Mouse (Mus musculus) CH12.LX (cell line): ENCODE measurements around the gene Tubd1.

ENCODE experiments used
- CHD2 ChIP-seq: IDR thresholded peaks from 2 replicates; pipeline ENCODE4 v1.6.1; 2011; ENCODE audit warnings: low read length, improper control_type of control experiment
- CTCF ChIP-seq, 2 experiments: IDR thresholded peaks in 1 of 2; conservative IDR thresholded peaks in 1 of 2; 2 replicates each; pipeline ENCODE4 v1.5.1; 2011 to 2012; ENCODE audit warnings: low read depth in 2 of 2, low read length in 2 of 2, improper control_type of control experiment in 1 of 2, inconsistent platforms in 1 of 2, mild to moderate bottlenecking in 1 of 2, moderate library complexity in 1 of 2
- E2F4 ChIP-seq: IDR thresholded peaks from 2 replicates; pipeline ENCODE4 v1.6.1; 2011; ENCODE audit warnings: low read depth, low read length, improper control_type of control experiment; ENCODE audit not compliant: insufficient replicate concordance
- EP300 ChIP-seq: IDR thresholded peaks from 2 replicates; pipeline ENCODE4 v1.6.1; 2011; ENCODE audit warnings: low read length, improper control_type of control experiment
- NRF1 ChIP-seq: IDR thresholded peaks from 2 replicates; pipeline ENCODE4 v1.6.1; 2014; ENCODE audit warnings: low read depth, mild to moderate bottlenecking, inconsistent platforms, low read length, improper control_type of control experiment, moderate library complexity
- POLR2A ChIP-seq: IDR thresholded peaks from 2 replicates; pipeline ENCODE4 v1.6.1; 2011; ENCODE audit warnings: low read depth, mild to moderate bottlenecking, improper control_type of control experiment, low read length
- RAD21 ChIP-seq: IDR thresholded peaks from 2 replicates; pipeline ENCODE4 v1.6.1; 2011; ENCODE audit warnings: low read depth, mild to moderate bottlenecking, low read length, improper control_type of control experiment, moderate library complexity
- UBTF ChIP-seq: IDR thresholded peaks from 2 replicates; pipeline ENCODE4 v1.6.1; 2012; ENCODE audit warnings: low read depth, mild to moderate bottlenecking, inconsistent platforms, low read length, improper control_type of control experiment, moderate library complexity
- ZKSCAN1 ChIP-seq: IDR thresholded peaks from 2 replicates; pipeline ENCODE4 v1.6.1; 2012; ENCODE audit warnings: low read depth, inconsistent platforms, low read length, improper control_type of control experiment, borderline replicate concordance
- ZNF384 ChIP-seq: IDR thresholded peaks from 2 replicates; pipeline ENCODE4 v1.6.1; 2012; ENCODE audit warnings: low read depth, low read length, improper control_type of control experiment, inconsistent platforms

DNA sequence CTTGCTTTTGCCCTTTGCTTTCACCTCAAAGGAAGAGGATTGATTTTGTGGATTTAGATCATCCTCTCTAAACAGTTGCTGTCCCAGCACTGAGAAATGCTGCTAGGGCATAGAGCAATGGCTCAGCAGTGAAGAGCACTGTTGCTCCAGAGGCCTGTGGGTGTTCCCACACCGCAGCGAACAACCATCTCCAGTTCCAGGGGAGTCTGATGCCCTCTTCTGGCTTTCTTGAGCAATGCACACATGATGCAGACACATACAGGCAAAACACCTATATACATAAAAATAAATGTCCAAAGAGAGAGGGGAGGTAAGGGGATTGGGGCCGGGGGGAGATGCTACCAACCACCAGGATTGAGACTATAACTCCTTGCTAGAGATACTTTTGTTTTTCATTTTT lies 46.9 kb upstream of the Tubd1 start:
- TF ChIP-seq CTCF (conservative IDR thresholded peaks at IDR 0.05 in 1 of 2, IDR thresholded peaks at IDR 0.05 in 1 of 2; ENCODE audit: low read depth in 2 of 2, low read length in 2 of 2) (peak; percentile 14 to 51; a peak in 3 of 4 replicates), RAD21 (no peak; the same call in none of the 2 replicates), E2F4 (no peak), UBTF (no peak), ZNF384 (no peak), ZKSCAN1 (no peak), CHD2 (no peak), POLR2A (no peak), NRF1 (no peak), EP300 (no peak)
